Mouse (Mus musculus) naive thymus-derived CD4-positive, alpha-beta T cell, adult 2 months (primary cell): Measurements from ENCODE around the gene Arap1.

Source experiments
- DNase-seq: peaks from one replicate; pipeline ENCODE4 v3.0.0-alpha.2; 2011; ENCODE audit warnings: low read depth

The Arap1 gene

DNA sequence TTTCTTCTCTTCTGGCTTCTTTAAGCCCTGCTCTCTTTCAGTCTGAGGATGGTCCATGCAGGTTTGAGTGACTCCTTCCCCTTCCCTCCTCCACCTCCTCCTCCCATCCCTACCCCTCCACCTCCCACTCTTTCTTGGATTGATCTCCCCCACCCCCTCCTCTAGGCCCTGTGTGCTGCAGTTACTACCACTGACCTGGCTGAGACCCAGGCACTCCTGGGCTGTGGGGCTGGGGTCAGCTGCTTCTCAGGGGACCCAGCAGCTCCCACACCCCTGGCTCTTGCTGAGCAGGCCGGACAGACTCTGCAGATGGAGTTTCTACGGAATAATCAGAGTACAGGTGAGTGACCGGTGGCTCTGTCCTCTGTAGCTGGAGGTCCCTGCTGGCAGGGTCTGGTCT is 46.7 kb downstream of the Arap1 start:
- DNase-seq: no peak

DNA sequence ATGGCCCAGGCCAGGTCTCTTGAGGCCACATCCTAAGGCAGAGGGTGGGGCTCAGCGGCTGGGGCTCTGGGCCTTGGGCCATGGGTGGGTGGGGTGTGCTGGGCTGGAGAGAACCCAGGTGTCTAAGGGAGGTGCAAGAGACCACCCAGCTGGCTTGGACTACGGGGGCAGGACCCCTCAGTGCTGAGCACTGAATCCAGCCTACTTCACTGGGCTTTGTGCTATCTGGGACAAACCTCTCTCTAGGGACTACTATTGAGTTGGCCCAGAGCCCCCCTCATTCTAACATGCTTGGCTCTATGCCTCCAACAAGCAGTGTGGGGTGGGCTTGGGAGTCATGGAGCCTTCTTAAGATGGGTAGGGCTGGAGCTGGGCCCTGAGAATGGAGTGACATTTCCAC is 47.6 kb downstream of the Arap1 start:
- DNase-seq: no peak

DNA sequence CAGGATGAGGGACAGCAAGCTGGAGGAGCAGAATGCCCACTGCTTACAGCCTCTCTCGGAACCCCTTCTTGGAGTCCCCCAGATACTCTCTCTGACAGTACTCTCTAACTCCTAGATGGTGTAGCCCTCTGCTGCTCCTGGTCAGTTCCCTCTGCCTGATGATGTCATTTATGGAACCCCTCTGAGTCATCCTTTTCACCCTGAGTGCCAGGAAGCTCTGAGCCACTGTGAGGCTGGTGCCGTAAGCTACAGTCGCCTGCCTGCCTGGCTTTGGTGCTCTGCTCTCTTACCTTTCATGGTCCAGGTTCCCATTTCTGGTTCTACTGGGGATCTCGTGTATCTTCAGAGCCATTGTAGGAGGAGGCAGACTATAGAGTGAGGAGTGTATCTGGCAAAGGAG is 49.3 kb downstream of the Arap1 start:
- no peak for DNase-seq

DNA sequence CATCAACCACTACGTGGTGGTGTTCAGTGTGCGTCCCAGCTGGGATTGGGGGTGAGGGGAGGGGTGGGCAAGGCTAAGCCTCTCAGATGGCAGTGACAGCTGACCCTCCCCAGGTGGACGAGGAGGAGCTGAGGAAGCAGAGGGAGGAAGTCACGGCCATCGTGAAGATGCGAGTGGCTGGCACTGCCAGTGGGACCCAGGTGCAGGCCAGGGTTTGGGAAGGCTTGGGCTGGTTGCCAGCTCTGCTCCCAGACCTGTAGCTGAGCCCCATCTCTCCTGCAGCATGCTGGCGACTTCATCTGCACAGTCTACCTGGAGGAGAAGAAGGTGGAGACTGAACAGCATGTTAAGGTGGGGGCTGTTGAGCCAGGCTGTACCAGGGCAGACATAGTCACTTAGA is 53.6 kb downstream of the Arap1 start:
- no peak for DNase-seq

DNA sequence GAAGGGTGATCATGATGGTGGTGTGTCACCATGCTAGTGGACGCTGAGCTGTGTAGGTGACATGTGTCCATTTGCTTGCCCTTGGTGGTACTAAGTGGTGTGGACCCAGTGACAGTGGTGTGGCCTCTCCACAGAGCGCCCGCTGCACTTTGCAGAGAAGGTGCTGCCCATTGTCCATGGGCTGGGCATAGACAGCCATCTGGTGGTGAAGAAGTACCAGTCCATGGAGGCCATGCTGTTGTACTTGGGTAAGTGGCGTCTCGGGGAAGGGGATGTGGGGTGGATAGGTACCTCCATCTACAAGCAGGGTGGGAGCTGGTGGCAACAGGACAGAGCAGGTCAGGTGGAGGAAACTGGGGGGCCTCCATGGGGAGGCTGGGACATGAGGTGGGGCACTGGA is 56.0 kb downstream of the Arap1 start:
- DNase-seq: no peak

DNA sequence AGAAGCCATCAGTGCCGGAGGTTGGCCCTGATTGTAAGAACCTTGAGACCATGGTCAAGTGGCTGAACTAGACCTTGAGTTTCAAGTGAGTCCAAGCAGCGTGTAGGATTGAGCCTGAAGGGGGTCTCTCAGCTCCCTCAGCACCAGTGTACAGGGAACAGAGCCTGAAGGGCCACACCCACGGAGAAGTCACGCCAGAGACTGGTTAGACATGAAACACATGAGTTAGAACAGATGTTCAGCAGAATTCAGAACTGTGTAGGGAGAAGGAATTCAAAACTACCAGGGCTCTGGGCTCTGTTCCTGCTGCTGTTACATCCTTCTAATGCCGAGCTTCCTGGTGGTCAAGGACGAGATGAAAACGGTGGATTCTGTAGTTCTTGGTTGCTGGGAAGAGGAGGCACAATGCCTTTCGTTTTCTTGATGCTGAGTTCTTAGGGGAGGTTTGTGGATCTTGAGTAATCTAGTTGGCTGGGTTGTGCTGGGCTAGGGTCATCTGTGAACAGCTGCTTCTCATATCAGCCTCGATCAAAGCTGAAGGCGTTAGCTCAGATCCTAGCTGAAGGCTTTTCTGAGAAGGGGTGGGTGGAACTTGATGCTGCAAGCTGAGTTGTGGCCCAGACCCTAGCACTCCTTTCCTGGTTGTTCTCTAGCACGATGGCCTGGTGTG is 62.5 kb downstream of the Arap1 start, which contains the start of gene Gm45837:
Gene Gm45837, plus strand, starts transcription at position 620 of the 670 bp plus-strand sequence.
- no peak for DNase-seq

DNA sequence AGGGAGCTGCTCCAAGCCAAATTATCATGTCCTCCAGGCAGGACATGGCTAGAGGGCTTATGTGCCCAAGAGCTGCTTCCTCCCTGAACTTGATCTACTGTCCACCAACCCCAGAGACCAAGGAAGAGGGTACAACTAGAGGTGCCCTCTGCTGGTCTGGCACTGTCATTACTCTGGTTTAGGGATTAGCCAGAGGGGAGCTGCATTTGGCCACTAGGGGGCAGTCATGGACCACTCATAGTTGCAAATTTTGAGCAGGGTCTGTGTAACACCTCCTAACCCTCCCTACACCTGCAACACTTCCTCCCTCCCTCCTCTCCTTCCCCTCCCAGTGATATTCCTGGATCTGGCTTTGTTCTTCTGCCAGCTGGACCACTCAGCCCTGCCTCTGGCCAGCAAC is 64.9 kb downstream of the Arap1 start:
- DNase-seq: peak; percentile 93

DNA sequence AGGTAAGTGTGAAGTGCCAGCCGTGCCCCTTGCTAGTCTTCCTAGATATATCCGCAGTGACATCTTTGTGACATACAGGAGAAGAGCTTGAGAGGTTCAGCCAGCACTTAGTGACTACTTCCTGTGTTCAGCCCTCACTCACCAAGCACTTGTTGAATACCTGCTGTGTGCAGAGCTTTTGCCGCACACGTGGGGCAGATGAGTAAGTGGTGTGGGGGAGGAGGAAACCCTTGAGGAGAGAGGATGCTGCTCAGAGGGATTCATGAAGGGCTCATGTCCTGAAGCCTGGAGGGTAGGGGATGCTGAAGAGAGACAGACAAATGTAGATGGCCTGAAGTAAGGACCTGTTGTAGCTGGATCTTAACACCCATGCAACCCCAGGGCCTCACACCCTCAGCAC is 66.3 kb downstream of the Arap1 start:
- peak; percentile 38 for DNase-seq

DNA sequence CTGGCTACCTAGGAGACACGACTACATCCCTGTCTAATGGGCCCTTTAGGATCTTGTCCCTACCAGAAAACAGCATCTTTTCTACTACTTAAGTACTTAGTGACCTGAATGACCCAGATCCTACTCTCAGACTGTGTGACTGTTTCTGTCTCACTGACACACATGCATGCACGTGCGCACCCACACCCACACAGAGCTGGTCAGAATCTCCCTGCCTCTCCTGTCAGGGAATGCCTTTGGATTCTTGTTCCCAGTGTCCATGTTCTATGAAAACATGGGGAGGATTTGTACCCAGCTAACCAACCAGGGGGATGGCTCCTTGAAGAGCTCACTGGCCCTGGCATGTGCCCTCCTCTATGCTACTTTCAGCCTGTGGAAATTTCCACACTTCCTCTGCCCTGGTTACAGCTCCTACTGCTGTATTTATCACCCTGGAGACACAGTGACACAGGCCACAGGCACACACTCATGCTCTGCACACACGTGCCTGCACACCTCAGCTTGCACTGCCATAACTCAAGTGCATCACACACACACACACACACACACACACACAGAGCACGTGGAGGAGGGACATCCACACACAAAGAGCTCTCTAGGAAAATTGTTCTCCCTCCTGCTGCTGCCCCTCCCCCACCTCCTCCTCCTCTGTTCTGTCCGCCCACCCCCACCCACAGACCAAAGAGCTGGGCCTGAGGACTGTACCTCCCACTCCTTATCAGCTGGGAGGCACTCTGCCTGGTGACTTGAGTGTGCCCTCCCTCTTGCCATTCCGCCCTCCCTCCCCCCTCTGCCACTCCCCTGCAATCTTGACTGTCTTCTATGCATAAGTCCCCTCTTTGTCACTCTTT is 67.0 kb downstream of the Arap1 start:
- no peak for DNase-seq

DNA sequence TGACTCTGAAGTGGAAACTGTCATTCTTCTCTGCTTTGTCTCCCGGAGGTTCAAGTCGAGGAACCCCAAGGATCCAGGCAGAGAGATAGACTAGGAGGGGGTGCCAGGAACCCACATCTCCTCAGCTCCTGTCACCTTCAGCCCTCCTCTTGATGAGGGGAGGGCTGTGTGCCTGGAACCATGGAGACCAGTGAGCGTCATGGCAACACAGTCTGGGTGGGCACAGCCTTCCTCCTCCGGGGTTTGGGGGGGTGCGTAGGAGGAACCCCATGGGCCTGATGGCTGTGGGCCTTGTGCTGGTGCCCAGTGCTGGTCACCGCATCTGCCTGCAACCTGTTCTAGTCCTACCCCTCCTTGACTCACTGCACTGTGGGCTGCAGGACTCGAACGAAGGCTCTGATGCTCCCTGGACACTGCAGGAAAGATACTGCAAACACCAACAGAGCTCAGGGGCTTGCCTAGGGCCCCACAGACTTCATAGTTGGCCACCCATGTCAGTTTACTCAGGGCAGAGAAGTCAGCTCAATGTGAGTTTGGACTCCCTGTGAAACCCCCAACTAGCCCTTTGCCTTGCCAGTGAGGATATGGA is 67.7 kb downstream of the Arap1 start:
- DNase-seq: no peak

DNA sequence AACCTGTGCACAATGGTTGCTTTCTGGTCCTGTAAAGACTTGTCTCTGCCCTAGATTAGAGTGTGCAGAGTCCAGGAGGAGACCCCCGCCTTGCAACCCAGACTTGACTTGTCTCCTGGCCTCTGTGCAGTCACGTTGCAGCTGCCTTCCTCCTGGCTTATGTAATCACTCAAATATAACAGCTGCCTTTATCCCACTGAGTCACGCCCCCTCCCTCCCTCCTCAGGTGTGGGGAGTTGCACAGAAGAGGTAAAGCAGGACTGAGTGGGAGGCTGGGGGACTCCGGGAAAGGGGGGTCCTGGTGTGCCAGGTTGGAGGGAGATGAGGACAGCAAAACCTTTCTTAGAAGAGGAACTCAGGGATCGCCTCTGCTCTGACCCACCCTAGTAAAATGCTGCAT is 68.5 kb downstream of the Arap1 start:
- no peak for DNase-seq

DNA sequence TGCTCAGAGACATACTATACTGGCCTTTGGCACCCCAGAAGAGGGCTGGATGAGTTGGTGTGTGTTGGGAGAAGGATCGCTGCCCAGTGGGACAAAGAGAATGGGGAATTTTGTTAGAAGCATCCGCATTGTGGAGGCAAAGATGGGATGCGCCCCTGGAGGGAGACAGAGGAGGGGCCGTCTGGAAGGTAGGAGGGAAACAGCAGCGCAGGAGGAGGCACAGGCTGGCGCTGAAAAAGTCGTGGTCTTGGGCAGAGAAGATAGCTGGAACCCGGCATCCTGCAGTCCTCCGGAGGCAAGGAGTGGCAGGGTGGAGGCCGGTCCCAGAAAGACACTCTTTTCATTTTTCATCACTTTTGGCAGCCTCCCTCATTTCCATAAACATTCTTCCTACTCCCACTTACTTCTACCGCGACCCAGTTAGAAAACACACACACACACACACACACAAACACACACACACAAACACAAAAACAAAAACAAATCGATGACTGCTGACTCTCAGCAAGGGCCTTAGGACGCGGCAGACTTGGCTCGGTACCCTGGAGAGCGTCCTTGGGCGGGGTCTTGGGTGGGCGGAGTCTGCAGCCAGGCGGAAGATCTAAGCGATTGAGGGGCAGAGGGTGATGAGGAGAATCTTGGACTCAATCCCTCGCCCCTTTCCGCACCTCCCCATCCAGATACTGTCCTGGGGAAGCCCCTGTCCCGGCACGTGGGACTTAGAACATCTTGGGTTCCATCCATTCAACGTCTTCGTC is 71.3 kb downstream of the Arap1 start:
- DNase-seq: peak; percentile 32

DNA sequence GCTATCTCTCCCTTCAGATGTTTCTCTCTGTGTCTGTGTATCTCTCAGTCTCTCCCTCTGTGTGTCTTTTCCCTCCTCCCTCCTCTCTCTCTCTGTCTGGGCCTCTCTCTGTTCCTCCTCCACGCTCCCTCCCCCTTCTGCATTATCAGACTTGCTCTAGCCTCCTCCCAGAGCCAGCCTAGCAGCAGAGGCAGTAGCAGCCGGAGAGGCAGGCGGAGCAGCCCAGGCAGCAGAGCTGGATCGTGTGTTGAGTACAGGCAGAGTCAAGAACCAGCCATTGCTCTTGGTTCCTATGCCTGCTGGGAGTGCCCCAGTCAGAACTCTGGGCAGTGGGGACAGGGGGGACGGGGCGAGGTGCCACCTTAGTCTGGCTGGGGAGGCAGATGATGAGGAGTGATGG is 73.7 kb downstream of the Arap1 start, which contains the start of gene Pde2a:
Gene Pde2a, plus strand, starts transcription at position 163 of the 400 bp plus-strand sequence.
- no peak for DNase-seq

DNA sequence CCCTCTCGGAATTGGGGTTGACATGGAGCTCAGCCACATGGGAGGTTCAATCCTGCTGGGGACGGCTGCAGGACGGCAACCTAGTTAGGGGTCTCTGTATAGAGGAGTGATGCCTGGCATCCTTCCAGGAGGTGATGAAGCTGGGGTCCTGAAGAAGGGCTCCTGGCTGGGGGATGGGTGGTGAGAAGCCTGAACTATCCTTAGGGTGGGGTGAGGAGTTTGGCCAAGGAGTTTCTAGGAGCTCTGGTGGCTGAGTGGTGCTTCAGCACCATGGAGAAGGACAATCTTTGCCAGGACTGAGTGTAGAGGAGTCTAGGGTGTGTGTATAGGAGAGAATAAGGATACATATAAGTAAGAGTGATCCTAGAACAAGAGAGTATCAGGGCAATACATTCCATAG is 74.2 kb downstream of the Arap1 start:
- DNase-seq: no peak

DNA sequence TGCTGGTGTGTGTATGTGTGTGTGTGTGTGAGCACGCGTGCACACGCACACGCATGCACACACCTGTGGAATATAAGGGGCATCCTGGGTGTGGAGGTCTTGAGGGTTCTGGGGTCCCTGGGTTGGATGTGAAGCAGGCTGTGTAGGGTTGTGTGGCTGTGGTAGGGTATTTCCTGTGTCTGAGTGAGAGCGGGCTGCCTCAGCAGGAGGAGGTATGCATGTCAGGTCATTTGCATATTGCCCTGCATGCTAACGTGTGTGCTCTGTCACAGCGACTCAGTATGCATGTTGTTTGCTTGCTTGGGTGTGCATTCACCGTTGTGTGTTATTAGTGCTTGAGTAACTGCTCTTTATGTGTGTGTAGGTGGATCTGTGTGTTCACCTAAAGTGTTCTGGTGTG is 74.8 kb downstream of the Arap1 start:
- DNase-seq: no peak

DNA sequence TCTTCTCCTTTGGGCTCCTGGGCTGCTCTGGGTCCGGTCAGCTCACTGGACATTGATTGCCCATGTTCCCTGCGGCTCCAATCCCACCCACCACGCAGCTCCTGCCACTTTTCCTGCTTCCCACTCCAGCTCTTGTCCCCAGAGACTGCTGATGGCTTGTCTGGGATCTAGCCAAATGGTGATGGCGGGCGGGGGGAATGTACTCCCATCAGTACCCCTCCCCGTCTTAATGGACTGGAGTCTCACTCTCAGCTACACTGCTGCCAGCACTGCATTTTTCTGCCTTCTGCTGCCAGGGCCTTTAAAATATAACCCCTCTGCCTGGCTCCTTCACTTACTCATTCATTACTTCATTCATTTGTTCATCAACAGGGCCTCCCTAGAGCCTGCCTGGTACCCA is 76.1 kb downstream of the Arap1 start:
- DNase-seq: no peak

DNA sequence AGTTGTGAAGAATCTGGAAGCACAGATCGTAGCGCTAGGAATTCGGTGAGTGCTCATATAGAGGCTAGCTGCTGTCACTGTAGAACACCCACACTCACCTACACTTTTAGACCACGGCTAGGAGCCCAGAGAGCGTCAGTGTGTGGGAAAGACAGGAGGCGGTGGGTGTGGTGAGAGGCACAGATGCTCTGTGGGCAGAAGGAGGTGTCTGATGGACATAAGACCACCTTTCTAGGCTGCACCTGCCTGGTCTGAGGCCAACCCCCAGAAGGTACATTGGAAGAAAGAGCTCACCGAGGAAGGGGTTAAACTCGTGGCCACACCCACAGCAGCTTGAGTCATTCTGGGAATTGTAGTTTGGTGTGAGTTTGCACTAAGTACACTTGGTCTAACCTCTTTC is 78.8 kb downstream of the Arap1 start:
- no peak for DNase-seq

DNA sequence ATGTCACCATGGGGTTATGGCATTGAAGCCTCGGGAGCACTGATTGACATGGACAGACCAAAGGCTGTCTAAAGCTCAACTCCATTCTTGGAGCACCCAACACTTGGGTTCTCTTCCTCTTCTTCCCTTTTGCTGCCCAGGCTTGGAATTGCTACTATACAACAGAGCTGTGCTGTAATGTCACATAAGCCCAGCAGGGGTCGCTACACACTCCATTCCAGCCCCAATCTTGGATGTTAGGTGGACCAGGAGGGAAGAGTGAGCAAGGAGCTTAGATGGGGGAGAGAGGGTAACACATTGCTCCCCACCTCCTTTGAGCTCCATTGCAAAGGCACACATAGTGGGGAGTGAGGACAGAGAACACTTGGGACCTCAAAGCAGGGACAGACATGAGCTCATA is 79.9 kb downstream of the Arap1 start:
- DNase-seq: peak; percentile 74

DNA sequence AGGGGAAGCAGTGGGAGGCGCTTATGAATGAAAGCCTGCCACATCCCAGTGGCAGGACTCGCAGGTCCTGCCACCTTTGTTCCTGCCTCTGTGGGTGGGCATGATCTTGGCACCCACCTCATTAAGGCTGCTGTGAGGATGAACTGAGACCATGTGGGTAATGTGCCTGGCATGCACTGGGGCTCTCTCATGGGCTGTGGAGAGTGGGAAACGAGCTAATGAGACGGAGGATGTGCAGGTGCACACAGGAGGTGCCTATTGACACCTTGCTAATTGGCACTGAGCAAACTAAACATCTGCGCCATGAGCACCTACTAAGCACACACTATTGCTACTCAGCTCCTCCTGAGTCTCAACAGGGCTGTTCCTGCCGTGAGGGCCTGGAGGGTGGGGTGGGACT is 87.2 kb downstream of the Arap1 start:
- DNase-seq: no peak

DNA sequence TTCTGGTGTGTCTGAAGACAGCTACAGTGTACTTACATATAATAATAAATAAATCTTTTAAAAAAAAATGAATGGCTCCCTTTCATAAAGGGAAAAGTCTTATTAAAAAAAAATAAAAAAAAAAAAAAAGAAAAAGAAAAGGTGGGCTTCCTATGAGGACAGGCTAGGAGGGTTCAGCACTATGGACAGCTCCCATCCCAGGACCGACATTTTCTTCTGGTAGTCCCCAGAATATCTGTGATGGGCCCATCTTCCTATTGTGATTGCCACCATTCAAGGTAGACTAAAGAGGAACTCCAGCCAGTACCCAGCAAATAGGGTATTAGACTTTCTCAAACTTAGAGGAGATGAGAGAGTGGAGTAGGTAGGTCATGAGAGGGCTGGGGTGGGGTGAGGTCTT is 90.0 kb downstream of the Arap1 start:
- DNase-seq: no peak

DNA sequence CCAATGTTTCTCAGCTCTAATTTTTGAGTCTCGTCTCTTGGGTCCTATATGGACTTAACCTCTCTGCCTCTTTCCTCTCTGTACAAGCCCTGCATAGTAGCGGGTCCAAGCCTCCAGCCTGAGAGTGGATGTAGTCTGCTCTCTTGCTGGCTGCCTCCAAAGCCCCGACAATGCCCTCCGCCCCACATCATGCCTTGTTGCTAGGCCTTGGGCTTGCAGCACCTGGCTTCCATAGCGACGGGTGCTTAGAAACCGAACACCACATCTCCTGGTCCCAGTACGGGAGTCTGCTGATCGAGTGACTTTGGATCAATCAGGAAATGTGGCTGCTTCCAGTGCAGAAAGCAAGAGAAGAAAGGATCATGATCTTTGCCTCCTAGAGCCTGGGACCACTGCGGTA is 95.2 kb downstream of the Arap1 start:
- DNase-seq: no peak

DNA sequence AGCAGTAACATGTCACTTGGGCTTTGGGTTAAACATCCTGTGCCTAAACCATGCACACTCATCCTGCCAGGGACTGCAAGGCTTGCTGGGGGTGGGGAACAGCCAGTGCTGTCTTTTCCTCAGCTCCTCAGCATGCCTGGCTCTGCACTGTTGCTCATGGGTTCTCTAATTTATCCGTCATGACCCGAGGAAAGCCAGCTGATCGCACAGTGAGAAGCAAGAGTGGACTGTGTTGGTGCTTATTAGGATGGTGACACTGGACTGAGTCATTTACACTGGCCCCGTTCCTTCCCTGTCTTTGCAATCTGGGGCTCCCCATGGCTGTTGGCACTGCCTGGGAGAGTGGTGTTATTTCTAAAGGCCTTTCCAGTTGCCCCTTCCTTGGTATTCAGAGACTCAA is 96.3 kb downstream of the Arap1 start:
- DNase-seq: no peak
